Mouse (Mus musculus) layer of hippocampus, adult 9-10 months (tissue): ENCODE measurements around the gene Zfp961.
"Not testable (repeated sequence)": the region's sequence is repeated elsewhere in the genome, so short reads cannot be mapped to it uniquely, and the experiment has no call there.

Source experiments
- DNase-seq: peaks from one replicate; pipeline ENCODE4 v3.0.0; 2022; ENCODE audit warnings: low spot score

Zfp961 gene

GRCm38 (mm10) chr8:71964051-71964450 lies 13.2 kb downstream of the Zfp961 start:
- no peak for DNase-seq

DNA sequence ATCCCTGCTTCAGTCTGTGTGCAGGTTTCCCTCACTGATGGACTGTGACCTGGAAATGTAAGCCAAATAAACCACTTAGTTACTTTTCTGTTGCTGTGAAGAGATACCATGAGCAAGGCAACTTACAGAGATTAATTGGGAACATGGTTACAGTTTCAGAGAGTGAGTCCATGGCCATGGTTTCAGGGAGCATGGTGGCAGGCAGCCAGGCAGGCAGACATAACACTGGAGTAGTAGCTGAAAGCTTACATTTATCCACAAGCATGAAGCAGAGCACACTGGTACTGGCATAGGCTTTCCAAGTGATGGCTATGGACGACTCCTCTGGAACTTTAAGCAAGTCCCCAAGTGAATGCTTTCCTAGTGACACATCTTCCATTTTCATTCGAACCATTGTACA lies 14.3 kb downstream of the Zfp961 start:
- DNase-seq: no peak

GRCm38 (mm10) chr8:71966411-71966810 lies 15.6 kb downstream of the Zfp961 start:
- no peak for DNase-seq

- DNase-seq: no peak
Measured at GRCm38 (mm10) chr8:71967261-71967660, 16.4 kb downstream of the Zfp961 start.

- no peak for DNase-seq
Measured at GRCm38 (mm10) chr8:71968100-71968499, 17.3 kb downstream of the Zfp961 start.

- no peak for DNase-seq
Measured at GRCm38 (mm10) chr8:71968636-71969035, 17.8 kb downstream of the Zfp961 start.

GRCm38 (mm10) chr8:71971945-71972344 lies 21.1 kb downstream of the Zfp961 start:
- peak; percentile 13 for DNase-seq

GRCm38 (mm10) chr8:71974211-71974610 lies 23.4 kb downstream of the Zfp961 start:
- DNase-seq: no peak

DNA sequence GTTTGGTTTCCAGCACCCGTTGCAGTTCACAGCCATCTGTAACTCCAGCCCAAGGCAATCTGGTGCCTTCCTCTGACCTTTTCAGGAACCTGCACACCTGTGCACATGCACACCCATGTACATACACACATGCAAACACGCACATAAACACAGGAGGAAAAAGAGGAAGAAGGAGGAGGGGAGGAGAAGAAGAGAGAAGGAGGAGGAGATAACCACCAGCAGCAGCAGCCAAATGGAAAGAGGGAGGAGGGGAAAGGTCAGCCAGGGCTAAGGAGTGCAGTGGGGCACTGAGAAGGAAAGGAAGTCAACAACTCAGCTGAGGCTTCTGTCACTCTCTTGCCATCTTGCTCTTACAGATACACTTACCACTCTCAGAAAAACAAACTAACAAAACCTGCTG lies 30.2 kb downstream of the Zfp961 start:
- DNase-seq: no peak

DNA sequence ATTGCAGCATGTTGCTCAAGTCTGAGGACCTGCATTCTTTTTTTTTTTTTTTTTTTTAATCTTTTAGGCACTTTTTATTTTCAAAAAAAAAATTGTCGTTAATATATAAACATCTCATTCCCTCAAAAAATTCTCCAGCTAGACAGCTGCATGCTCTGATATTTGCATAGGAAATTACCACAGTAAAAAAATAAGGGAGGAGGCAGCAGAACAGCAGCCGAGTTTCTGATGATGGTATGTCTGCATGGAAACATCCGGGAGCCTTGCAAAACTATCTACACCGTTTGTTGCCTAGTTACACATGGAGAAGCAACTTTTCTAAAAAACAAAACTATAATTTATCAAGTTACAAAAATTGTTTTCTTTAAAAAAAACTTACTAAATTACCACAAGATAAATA lies 30.6 kb downstream of the Zfp961 start:
- DNase-seq: no peak

- peak; percentile 5 for DNase-seq
Measured at GRCm38 (mm10) chr8:71984601-71985000, 33.8 kb downstream of the Zfp961 start.

- DNase-seq: peak; percentile 31
Measured at GRCm38 (mm10) chr8:71988110-71988866, 37.5 kb downstream of the Zfp961 start.

GRCm38 (mm10) chr8:71988867-71989599 lies 38.2 kb downstream of the Zfp961 start:
- no peak for DNase-seq

DNA sequence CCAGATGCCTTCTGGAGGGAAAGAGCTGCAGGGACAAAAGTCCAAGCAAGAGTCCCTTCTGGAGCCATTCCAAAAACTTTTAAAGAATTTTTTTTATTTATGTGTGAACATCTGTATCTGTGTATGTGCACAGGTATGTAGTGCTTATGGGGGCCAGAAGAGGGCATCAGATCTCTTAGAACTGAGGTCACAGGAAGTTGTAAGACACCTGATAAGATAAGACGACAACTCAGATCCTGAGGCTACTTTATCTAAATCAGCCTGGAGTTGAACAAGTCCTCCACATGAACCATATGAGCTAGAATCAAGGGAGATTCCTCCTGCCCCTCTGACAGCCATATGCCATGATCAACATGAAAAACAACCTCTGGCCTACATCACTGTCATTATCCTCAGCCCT lies 48.6 kb downstream of the Zfp961 start:
- no peak for DNase-seq

DNA sequence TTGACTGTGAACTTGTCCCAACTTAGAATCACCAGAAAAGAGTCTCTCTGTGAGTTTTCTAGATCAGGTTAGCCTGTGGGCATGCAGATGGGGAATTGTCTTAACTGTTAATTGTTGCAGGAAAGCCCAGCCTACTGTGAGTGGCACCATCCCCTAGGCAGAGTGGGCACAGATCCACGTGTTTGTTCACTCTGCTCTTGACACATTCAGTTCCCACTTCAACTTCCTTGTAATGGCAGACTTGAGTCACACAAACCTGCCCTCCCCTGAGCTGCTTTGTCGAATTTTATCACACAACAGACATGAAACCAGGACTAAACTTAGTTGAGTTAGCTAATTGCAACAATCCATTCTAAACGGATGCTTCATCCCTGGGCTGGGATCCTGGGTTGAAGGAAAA lies 49.4 kb downstream of the Zfp961 start:
- DNase-seq: no peak

DNA sequence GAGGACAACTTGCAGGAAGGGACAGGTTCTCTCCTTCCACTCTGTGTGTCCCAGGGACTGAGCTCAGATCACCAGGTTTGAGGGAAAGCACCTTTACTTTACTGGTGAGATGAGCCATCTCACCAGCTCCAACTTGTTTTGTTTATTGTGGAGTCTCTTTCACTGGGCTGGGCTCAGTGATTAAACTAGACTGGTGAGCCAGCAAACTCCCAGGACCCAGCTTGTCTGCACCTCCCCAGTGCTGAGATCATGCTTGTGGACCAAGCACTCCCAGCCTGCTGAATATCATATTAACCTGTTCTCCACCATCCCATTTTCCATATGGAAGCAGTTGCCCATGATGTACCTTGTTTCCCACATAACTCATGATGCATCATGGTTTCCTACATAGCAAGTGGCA lies 52.1 kb downstream of the Zfp961 start:
- no peak for DNase-seq

- no peak for DNase-seq
Measured at GRCm38 (mm10) chr8:72005912-72006311, 55.1 kb downstream of the Zfp961 start.

- DNase-seq: no peak
Measured at GRCm38 (mm10) chr8:72006763-72007162, 55.9 kb downstream of the Zfp961 start.

GRCm38 (mm10) chr8:72008134-72008641 lies 57.4 kb downstream of the Zfp961 start:
- peak; percentile 15 for DNase-seq

- DNase-seq: no peak
Measured at GRCm38 (mm10) chr8:72009473-72009872, 58.6 kb downstream of the Zfp961 start, which contains the start of gene Cyp4f18. Cyp4f18 (minus strand) TSS chr8:72009626.

GRCm38 (mm10) chr8:72013506-72014228 lies 62.8 kb downstream of the Zfp961 start:
- DNase-seq: not testable (repeated sequence)

- DNase-seq: not testable (repeated sequence)
Measured at GRCm38 (mm10) chr8:72017339-72017738, 66.5 kb downstream of the Zfp961 start.

GRCm38 (mm10) chr8:72018141-72018540 lies 67.3 kb downstream of the Zfp961 start:
- DNase-seq: no peak
